Mouse (Mus musculus): ENCODE results near the gene Kcnk10.
"Not testable (repeated sequence)": the region's sequence is repeated elsewhere in the genome, so short reads cannot be mapped to it uniquely, and the experiment has no call there.

Kcnk10 gene

DNA sequence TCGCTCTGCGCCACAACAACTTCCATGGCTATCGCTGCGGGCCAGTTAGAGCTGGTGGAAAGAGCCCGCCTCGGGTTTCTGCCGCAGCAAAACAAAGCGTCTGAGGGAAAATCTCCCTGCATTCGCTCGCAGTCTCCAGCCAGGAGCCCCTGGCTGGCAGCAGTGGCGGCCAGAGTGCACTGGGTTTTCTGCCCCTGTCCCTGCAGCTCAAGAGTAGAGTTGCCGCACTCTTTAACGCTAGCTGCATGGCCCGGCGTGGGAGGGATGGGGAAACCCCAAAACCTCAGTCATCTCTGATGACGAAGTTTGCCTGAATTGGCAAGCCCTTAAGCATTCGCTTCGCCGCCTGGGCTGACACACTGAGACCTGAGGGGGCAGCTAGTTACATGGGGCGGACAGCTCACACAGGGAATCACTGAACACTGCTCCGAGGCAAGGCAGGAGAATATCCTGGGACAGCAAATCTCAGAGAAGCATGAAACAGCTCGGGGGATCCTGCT is at the start of gene Kcnk10:
Gene Kcnk10 (minus strand): TSS at position 450 of the 500 bp plus-strand sequence.
- no peak for DNase-seq (ENCODE audit: low spot score)

GRCm38 (mm10) chr12:98627392-98628259 is 49.5 kb upstream of the Kcnk10 start, which contains the start of gene Spata7:
Gene Spata7, plus strand, starts transcription at chr12:98628157.
- peak; percentile 36 for DNase-seq (ENCODE audit: low spot score)

DNA sequence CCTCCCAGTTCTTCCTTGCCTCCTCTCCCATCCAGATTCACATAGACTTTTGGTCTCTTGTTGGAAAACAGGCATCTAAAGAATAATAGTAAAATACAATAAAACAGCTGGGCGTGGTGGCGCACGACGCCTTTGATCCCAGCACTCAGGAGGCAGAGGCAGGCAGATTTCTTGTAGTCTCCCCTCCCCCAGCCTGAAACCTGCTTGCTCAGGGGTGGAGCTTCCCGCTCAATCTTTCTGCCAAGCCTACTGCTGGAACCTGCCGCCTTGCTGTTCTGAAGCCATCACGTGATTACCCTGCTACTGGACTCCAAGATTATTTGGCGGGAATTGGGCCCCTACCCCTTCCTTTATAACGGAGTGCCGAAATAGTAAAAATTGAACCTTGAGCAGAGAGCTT is 45.2 kb upstream of the Kcnk10 start:
- DNase-seq (ENCODE audit: low spot score), result not testable (repeated sequence)

- DNase-seq (ENCODE audit: low spot score), result not testable (repeated sequence)
Observed at GRCm38 (mm10) chr12:98620922-98621321, 42.8 kb upstream of the Kcnk10 start.

- no peak for DNase-seq (ENCODE audit: low spot score)
Observed at GRCm38 (mm10) chr12:98619496-98619895, 41.4 kb upstream of the Kcnk10 start.

- no peak for DNase-seq (ENCODE audit: low spot score)
Observed at GRCm38 (mm10) chr12:98615746-98616145, 37.6 kb upstream of the Kcnk10 start.

DNA sequence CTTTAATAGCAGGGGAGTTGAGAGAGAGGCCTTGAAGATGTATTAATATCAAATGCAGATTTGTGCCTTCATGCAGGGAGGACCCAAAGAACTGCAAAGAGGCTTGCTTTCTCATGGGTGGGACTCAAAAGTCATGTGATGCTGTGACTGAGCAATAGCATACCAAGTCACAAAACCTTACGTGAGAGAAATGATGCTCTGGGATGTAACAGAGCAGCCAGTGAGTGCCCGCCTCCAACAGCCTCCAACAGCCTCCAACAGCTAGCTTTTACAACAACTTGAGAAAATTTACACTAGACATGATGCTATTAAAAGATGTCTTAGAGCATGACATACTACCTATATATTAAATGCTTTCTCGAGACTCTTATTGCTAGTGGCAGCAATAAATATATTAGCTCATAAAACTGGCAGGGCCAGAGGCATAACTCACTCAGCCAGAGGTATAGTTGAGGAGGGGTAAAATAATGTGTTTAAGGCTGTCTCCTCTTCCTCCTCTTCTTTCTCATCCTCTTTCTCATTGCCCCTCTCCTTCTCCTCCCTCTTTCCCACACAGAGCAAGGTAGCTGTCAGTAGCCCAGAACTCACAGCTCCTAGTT is 36.9 kb upstream of the Kcnk10 start:
- DNase-seq (ENCODE audit: low spot score), result no peak

GRCm38 (mm10) chr12:98610341-98610740 is 32.2 kb upstream of the Kcnk10 start:
- no peak for DNase-seq (ENCODE audit: low spot score)

DNA sequence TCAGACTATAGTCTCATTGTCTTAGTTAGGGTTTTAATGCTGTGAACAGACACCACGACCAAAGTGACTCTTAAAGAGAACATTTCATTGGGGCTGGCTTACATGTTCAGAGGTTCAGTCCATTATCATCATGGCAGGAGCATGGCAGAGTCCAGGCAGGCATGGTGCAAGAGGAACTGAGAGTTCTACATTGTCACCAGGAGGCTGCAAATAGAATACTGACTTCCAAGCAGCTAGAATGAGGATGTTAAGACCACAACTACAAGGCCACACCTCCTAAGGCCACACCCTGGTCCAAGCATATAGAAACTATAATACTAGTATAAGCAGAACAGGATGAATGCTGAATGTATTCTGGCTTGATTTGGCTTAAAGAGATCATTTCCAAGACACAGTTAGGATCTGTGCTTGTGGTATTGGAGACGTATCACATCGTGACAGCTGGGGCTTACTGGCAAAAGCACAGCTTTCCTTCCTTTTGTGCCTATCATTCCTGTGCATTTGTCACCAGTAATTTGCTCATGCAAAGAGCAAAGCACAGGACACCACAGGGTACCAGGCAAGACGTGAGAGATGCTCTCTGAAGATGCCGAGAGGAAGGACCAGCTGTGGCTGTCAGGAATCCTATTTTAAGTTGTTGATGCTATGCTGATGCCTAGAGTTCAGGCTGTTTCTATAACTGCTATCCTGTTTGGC is 28.6 kb upstream of the Kcnk10 start:
- DNase-seq (ENCODE audit: low spot score), result no peak

GRCm38 (mm10) chr12:98605264-98605663 is 27.2 kb upstream of the Kcnk10 start:
- no peak for DNase-seq (ENCODE audit: low spot score)

DNA sequence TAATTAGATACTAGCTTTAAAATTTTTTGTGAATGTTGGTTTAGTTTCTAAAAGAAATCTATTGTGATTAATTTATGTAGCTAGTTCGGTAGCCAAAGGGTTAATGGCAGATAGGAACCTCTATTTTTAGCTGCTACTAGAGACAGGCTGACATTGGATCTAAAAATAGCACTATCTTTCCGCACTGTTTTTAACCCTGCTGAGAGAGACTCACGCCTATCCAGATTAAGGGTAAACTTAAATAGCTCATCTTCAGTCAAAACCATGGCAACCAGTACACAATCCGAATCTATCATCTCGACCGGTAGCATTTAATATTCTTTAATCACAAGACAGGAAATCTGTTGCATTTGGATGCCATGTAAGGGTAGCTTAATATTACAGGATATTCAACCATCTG is 24.0 kb upstream of the Kcnk10 start:
- no peak for DNase-seq (ENCODE audit: low spot score)

DNA sequence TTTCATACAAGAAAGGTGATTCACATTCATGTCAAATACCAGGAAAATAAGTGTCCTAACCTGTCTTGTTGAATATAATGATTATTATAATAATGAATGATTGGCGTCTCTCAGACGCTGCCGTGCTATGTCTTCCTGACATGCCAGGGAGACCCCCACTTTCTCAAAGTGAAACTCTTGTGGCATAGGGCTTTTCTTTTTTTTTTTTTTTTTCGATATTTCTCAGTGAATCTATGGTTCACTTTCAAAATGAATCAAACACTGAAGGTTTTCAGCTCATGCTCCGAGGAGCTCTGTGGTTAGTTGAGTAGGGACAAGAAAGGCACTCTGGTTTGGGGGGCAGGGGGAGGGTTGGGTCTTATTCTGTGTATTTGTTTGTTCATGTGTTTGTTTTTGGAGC is 22.8 kb upstream of the Kcnk10 start:
- no peak for DNase-seq (ENCODE audit: low spot score)

- DNase-seq (ENCODE audit: low spot score), result no peak
Observed at GRCm38 (mm10) chr12:98591016-98591415, 12.9 kb upstream of the Kcnk10 start.

DNA sequence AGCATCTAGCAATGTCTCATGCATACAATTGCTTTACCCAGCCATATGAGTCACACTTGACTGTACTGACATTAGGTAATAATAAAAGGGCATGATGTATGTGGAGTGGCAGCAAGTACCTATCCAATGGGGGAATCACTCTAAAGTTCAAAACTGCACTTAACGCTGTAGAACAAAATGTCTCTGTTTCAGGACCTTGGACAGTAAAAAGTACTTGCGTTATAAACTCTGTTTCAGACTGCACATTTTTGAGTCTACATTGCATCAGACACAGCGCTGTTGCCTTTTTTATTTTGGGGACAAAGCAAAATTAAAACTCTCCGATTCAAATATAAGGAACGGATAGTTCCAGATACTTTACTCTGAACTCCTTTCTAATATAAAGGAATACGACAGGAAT is 10.5 kb upstream of the Kcnk10 start:
- DNase-seq (ENCODE audit: low spot score), result no peak

- no peak for DNase-seq (ENCODE audit: low spot score)
Observed at GRCm38 (mm10) chr12:98585302-98585701, 7.2 kb upstream of the Kcnk10 start.

GRCm38 (mm10) chr12:98575942-98576550 is 2.1 kb downstream of the Kcnk10 start:
- no peak for DNase-seq (ENCODE audit: low spot score)

DNA sequence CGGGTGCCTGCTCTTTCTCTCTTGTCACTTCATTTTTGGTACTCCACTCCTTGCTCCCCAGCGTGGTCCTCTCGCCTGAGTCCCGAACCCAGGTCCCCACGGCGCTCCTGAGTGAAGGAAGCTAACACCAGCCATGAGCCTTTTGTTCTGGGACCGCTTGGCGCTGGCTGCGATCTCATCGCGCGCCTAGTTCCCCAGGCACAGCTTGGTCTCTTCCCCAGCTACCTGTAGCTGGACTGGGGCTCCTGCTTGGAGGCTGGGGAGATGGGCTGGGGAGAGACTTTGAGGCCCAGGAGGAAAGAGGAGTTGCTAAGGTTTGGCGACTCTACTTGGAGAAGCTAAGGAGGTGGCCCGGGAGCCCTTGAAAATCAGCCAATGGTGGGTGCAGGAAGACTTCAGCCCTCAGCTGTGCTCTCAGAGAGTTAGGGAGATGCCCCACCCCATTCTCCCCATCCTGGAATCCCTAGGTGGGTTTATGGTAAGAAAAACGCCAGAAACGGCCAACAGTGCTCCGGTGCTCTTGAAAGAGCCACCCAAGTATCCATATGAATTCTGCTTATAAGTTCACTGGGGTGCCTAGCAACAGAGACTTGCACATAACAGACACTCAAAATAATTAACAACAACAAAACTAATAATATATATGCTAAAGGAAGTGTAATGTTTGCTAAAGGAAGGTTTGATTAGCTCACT is 2.8 kb downstream of the Kcnk10 start:
- DNase-seq (ENCODE audit: low spot score), result no peak

DNA sequence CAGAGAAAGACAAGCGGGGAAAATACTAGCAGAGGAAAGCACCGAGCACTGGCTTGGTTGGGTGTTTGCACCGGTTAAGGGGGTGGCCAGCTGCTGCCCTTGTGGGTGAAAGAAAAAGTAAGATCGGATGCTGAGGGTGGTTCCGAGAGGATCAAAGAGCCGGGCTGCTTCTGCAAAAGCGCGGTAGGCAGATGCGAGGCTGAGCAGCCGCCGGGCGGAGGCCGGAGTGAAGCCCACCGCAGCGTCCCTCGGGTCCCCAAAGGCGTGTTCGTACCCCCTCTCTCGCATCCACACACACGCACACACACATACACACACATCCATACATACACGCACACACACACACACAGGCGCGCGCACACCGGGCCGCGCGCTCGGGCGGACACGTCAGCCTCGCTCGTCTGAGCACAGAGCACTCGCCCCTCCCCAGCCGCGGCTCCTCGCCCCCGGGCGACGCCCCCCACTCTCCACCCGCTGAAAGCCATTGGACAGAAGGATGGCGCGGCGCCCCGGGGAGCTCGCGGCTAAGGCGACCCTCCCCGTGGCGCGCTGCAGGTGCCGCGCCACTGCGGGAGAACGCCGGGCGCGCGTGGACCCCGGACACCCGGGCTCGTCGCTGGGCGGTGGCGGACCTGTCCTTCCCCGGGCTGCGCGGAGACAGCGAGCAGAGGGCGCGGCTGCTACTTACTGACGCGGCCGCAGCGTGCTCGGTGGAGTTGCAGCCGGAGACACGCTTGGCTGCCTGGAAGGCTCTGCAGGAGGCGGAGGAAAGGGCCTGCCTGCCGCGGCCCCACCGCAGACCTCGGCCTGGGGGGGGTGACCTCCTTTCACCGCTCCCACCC is 3.5 kb downstream of the Kcnk10 start:
- DNase-seq (ENCODE audit: low spot score), result no peak

DNA sequence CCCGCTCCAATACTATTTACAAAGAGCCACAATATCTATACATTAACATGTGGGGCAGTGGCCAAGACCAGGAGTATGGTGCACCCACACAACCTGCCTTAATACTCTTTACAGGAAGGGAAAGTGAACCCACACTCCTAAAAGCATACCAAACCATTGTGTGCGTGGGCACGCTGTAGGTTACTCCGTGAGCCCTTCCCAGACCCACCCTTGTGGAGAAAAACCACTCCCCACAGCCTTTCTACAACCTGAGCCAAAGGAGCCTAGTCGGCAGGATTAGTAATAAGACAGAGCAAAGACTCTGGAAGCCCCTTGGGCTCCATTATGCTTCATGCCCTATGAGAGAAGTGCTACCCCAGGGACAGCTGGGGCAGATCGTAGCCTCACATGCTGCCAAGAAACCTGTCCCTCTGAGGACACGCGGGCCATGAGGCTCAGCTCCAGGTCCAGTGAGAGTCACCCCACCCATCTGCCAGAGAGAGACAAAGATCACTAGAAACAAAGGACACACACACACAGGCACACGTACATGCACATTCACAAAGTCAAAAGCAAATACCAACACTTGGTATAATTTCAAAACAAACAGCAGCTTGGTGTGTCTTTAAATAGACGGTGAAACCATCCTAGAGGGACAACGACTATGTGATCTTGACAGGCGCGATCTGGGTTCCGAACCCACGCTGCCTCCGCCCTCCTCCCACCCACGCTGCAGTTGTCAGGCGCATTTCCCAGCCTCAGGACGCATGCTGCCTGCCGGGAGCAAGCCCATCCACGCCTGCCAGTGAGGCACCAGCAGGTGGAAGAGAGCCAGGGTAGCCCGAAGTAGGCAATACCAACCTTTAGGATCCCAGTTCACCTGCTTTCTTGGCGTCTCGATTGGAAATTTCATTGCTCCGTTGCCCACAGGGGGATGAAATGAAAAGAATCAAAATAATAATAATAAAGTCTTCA is 4.5 kb downstream of the Kcnk10 start:
- no peak for DNase-seq (ENCODE audit: low spot score)

Measured in urinary bladder, postnatal 10 days (tissue).